Mouse (Mus musculus) E14TG2a.4 (cell line): Measurements from ENCODE around the gene Shroom3.

ENCODE experiments used
- CTCF ChIP-seq: conservative IDR thresholded peaks from 2 replicates; pipeline ENCODE4 v1.5.1; 2014; ENCODE audit warnings: low read length
- NANOG ChIP-seq: IDR thresholded peaks from 2 replicates; pipeline ENCODE4 v1.6.1; 2014; ENCODE audit warnings: borderline replicate concordance, low read length, mixed read lengths
- POU5F1 ChIP-seq: IDR thresholded peaks from 2 replicates; pipeline ENCODE4 v1.6.1; 2014; ENCODE audit warnings: low read length, borderline replicate concordance

DNA sequence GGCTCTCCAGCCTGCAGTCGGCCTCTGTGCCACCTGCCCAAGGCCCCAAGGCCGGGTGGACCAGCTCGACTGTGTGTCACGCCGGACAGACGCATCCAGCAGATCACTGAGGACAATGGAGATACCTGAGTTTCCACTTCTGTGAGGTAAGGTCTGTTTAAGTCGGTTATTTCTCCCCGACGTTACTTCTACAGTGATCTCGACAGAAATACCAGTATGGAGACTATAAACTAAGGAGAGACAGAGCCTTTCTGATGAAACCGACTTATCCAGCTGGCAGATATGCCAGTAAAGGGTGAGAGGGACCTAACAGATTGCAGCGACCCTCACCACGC, 126.1 kb downstream of the Shroom3 start:
- TF ChIP-seq CTCF = no peak
- TF ChIP-seq POU5F1 = no peak
- TF ChIP-seq NANOG = no peak
